22 mouse cellular contexts compared by ENCODE assay signal in the genomic region with DNA sequence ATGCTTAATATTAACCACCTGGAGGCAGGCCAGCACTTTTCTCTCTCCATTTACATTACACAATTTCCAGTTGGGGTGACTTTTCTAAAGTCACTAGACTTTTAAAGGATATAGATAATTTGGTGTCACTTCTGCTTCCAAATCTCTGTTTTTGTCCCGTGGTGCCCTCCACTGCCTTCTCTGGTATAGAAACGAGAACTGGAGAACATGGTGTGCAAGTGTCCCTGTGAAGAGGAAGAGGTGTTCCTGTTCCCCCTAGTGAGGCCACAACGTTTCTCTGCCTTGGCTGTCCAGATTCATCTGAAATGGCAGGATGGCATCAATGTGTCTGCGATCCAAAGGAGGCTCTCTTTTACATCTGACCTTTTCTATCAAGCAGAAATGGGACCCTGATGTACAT.
"Had no signal": no experiment of that assay in that cellular context is flagged by ENCODE, and none has a peak within 500 bp of the region (broad histone marks: within the 10 kb centered on the region; RNA-seq: fewer than 3 reads in every experiment).

No protein-coding gene starts in this region.

- ATAC-seq: hindbrain, embryonic 16.5 days; hindbrain, postnatal 0 days; inflammation-experienced regulatory T-cells, adult 6 months; intestine, embryonic 15.5 days; intestine, embryonic 16.5 days; intestine, postnatal 0 days had no signal

- DNase-seq: heart, postnatal 10 days; heart, postnatal 14 days; heart, postnatal 36 days; heart, postnatal 4 days; kidney, adult 11 months; kidney, adult 18-20 months; kidney, adult 2 months; kidney, adult 8-10 months; kidney, adult 9 months; kidney, postnatal 10 days; kidney, postnatal 14 days; kidney, postnatal 25 days; kidney, postnatal 36 days; kidney, postnatal 4 days; layer of hippocampus, adult 9-11 months; layer of hippocampus, postnatal 36 days had no signal
